Mouse (Mus musculus): ENCODE results near the gene Pramef25. TPM values are rescaled to one million over a fixed set of nuclear protein-coding genes. Genes with fewer than 3 reads are reported as not detected.
"Not testable (repeated sequence)": the region's sequence is repeated elsewhere in the genome, so short reads cannot be mapped to it uniquely, and the experiment has no call there.

Pramef25 gene
- not detected in 2 replicates for polyA plus RNA-seq (2012; rRNA removed)
- polyA plus RNA-seq (2014; fragmentation: Nextera tagmentation; extraction: Ambion mirVana) = not detected in 2 replicates

DNA sequence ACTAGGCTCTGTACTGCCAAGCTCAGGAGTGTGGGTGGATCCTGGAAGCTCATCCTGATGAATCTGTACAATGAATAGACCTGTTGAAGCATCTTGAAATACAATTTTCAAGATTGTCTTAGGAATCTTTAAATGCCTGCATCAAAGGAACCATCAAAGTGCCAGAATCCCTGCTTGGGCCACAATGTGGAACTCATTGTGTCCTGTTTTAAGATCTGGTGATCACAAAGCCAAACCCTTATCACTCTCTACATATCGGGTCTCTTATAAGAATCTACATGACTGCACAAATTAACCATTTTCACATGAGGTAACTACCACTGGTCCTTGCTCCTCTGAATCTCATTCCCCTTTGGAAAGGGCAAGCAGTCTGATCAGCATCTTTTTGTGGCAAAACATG is at the start of gene Pramef25:
Gene Pramef25, minus strand, starts transcription at position 101 of the 400 bp plus-strand sequence.
- not testable (repeated sequence) for H3K9me3 ChIP-seq (ENCODE audit: control insufficient read depth, low read length); H3K4me2 ChIP-seq (replicated peaks; ENCODE audit: low read depth, low read length, severe bottlenecking); H3K27me3 ChIP-seq (ENCODE audit: control insufficient read depth, insufficient read depth, low read length); H3K27ac ChIP-seq (replicated peaks; ENCODE audit: low read depth, low read length); H3K4me1 ChIP-seq (ENCODE audit: control insufficient read depth, insufficient read depth, low read length); DNase-seq (ENCODE audit: low spot score); H3K36me3 ChIP-seq (ENCODE audit: control insufficient read depth, insufficient read depth, low read length); ATAC-seq (ENCODE audit: low FRiP score, low read depth); H3K9ac ChIP-seq (ENCODE audit: low read depth, low read length, severe bottlenecking); H3K4me3 ChIP-seq (replicated peaks; ENCODE audit: low read length)
- 86% methylated on average over 1 of the region's 1 CpGs for WGBS

DNA sequence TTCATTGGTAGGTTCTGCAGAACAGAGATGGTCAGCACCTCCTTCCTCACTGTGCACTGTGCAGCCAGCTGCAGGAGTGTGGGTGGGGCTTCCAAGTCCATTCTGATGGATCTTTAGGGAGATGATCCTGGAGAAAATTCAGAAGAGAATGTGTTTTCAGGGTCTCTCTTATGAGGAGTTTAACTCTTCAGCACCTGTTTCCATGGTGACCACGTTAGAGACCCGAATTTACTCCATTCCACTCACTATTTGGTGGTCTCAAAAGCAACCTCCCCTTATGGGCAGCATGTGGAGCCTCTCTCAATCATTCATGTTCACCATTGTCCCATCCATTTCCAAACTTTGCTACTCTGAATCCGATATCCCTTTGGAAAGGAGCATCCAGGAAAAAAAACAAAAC is 43.5 kb upstream of the Pramef25 start, which contains the start of gene Pramef17:
Gene Pramef17, minus strand, starts transcription at position 101 of the 400 bp plus-strand sequence.
- H3K36me3 ChIP-seq (ENCODE audit: control insufficient read depth, insufficient read depth, low read length); H3K9ac ChIP-seq (ENCODE audit: low read depth, low read length, severe bottlenecking); H3K27ac ChIP-seq (replicated peaks; ENCODE audit: low read depth, low read length); H3K4me1 ChIP-seq (ENCODE audit: control insufficient read depth, insufficient read depth, low read length); H3K9me3 ChIP-seq (ENCODE audit: control insufficient read depth, low read length); H3K4me3 ChIP-seq (replicated peaks; ENCODE audit: low read length); H3K27me3 ChIP-seq (ENCODE audit: control insufficient read depth, insufficient read depth, low read length); DNase-seq (ENCODE audit: low spot score); H3K4me2 ChIP-seq (replicated peaks; ENCODE audit: low read depth, low read length, severe bottlenecking); ATAC-seq (ENCODE audit: low FRiP score, low read depth): not testable (repeated sequence)
- 56% methylated on average over 3 of the region's 3 CpGs for WGBS

DNA sequence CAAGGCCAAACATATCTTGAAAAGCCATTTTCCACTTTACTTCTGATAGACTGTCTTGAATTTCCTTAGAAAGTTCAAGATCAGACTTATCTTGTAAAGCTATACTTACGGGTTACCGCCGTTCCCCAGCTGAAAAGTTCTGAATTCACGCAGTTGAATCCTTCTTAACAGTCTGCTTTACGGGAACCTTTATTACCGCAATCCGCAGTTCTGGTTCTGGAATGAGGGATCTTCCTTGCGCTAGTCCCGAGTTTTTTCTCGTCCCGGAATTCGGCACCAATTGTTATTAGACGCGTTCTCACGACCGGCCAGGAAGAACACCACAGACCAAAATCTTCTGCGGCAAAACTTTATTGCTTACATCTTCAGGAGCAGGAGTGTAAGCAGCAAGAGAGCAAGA is 37.3 kb upstream of the Pramef25 start:
- not testable (repeated sequence) for H3K27me3 ChIP-seq (ENCODE audit: control insufficient read depth, insufficient read depth, low read length); H3K27ac ChIP-seq (replicated peaks; ENCODE audit: low read depth, low read length); DNase-seq (ENCODE audit: low spot score); H3K9ac ChIP-seq (ENCODE audit: low read depth, low read length, severe bottlenecking); ATAC-seq (ENCODE audit: low FRiP score, low read depth); H3K9me3 ChIP-seq (ENCODE audit: control insufficient read depth, low read length); H3K4me2 ChIP-seq (replicated peaks; ENCODE audit: low read depth, low read length, severe bottlenecking); H3K4me3 ChIP-seq (replicated peaks; ENCODE audit: low read length); H3K36me3 ChIP-seq (ENCODE audit: control insufficient read depth, insufficient read depth, low read length); H3K4me1 ChIP-seq (ENCODE audit: control insufficient read depth, insufficient read depth, low read length)
- 97% methylated on average over 14 of the region's 17 CpGs for WGBS

DNA sequence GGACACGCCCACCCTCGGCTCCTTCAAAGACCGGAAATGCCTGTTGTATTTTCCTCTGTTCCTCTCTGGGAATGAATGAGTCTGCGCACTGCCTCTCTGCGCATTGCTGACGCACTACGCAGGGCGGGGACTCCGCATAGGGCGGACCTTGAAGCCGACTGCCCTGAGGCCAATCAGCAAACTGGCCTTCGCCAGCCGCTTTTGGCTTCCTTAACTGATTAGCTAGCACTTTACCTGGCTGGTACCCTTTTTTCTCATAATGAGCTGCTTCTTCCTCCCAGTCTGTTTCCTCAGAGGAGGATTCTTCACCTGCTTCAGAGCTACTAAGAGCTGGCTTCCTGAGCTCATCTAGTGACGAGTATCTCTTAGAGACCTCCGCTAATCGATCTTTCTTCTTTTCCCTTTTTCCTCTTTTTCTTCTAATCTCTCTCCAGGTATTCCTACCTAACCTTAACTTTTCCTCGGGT is 36.7 kb upstream of the Pramef25 start:
- H3K27me3 ChIP-seq (ENCODE audit: control insufficient read depth, insufficient read depth, low read length); ATAC-seq (ENCODE audit: low FRiP score, low read depth); H3K4me1 ChIP-seq (ENCODE audit: control insufficient read depth, insufficient read depth, low read length); H3K4me3 ChIP-seq (replicated peaks; ENCODE audit: low read length); H3K36me3 ChIP-seq (ENCODE audit: control insufficient read depth, insufficient read depth, low read length); H3K9ac ChIP-seq (ENCODE audit: low read depth, low read length, severe bottlenecking); DNase-seq (ENCODE audit: low spot score); H3K27ac ChIP-seq (replicated peaks; ENCODE audit: low read depth, low read length); H3K4me2 ChIP-seq (replicated peaks; ENCODE audit: low read depth, low read length, severe bottlenecking); H3K9me3 ChIP-seq (ENCODE audit: control insufficient read depth, low read length): not testable (repeated sequence)
- WGBS = 98% methylated on average over 8 of the region's 17 CpGs

DNA sequence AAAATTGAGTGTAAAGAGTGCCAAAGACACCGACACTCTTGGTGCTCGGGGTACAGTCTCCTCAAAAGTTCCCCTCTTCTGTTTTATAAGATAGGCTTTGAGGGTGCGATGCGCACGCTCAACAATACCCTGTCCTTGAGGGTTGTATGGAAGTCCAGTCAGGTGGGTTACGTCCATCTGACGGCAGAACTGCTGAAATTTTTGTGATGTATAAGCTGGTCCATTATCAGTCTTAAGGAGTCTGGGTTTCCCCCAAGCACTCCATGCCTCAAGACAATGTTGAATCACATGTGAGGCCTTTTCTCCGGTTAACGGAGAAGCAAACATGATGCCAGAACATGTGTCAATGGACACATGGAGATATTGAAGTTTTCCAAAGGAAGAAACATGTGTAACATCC is 34.9 kb upstream of the Pramef25 start:
- H3K4me1 ChIP-seq (ENCODE audit: control insufficient read depth, insufficient read depth, low read length) = not testable (repeated sequence)

DNA sequence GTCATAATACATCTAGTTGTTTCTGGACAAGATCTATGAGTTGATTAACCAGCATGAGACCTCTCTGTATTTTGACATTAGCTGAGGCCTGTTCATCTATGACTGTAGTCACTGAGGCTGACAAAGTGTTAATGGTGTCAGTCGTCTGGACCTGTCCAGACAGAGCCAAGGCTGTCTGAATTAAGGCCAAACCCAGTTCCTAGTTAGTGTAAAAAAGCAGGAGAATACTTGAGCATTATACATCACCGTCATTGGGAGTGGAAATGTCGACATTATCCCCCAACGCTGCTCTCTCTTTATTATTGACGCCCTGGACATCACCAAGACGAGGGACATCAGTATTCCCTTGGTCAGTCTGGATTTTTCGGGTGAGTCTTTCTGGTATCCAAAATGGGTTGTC is 34.3 kb upstream of the Pramef25 start:
- not testable (repeated sequence) for H3K4me2 ChIP-seq (replicated peaks; ENCODE audit: low read depth, low read length, severe bottlenecking); H3K27me3 ChIP-seq (ENCODE audit: control insufficient read depth, insufficient read depth, low read length); DNase-seq (ENCODE audit: low spot score); H3K27ac ChIP-seq (replicated peaks; ENCODE audit: low read depth, low read length); H3K4me1 ChIP-seq (ENCODE audit: control insufficient read depth, insufficient read depth, low read length); H3K36me3 ChIP-seq (ENCODE audit: control insufficient read depth, insufficient read depth, low read length); ATAC-seq (ENCODE audit: low FRiP score, low read depth); H3K9me3 ChIP-seq (ENCODE audit: control insufficient read depth, low read length); H3K9ac ChIP-seq (ENCODE audit: low read depth, low read length, severe bottlenecking); H3K4me3 ChIP-seq (replicated peaks; ENCODE audit: low read length)
- WGBS = no CpG with 5 or more reads among the region's 7 CpGs

More for the DNA sequence above, 34.9 kb upstream of the Pramef25 start:
- not testable (repeated sequence) for H3K27ac ChIP-seq (replicated peaks; ENCODE audit: low read depth, low read length); ATAC-seq (ENCODE audit: low FRiP score, low read depth); H3K9ac ChIP-seq (ENCODE audit: low read depth, low read length, severe bottlenecking); H3K9me3 ChIP-seq (ENCODE audit: control insufficient read depth, low read length); H3K36me3 ChIP-seq (ENCODE audit: control insufficient read depth, insufficient read depth, low read length); DNase-seq (ENCODE audit: low spot score); H3K4me3 ChIP-seq (replicated peaks; ENCODE audit: low read length); H3K4me2 ChIP-seq (replicated peaks; ENCODE audit: low read depth, low read length, severe bottlenecking); H3K27me3 ChIP-seq (ENCODE audit: control insufficient read depth, insufficient read depth, low read length)
- WGBS = 81% methylated on average over 2 of the region's 9 CpGs

DNA sequence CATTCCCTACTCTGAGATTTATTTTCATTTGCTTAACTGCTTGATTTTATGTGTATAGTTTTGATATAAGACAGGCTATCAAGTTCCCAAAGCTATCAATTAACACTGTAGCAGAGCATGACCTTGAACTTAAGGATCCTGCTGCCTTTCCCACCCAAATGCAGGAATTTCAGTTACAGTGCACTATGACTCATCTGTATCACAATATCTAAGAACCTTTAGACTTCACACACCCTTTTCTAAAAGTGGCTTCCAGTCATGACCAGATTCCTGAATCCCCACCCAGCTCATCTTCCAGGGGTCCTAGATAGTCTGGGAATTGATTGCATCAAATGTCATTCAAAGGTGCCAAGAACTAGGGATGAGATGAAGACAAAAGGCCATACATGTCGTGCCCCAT is 32.6 kb upstream of the Pramef25 start:
- DNase-seq (ENCODE audit: low spot score); H3K27ac ChIP-seq (replicated peaks; ENCODE audit: low read depth, low read length); ATAC-seq (ENCODE audit: low FRiP score, low read depth); H3K4me3 ChIP-seq (replicated peaks; ENCODE audit: low read length); H3K9ac ChIP-seq (ENCODE audit: low read depth, low read length, severe bottlenecking); H3K36me3 ChIP-seq (ENCODE audit: control insufficient read depth, insufficient read depth, low read length); H3K4me2 ChIP-seq (replicated peaks; ENCODE audit: low read depth, low read length, severe bottlenecking); H3K4me1 ChIP-seq (ENCODE audit: control insufficient read depth, insufficient read depth, low read length); H3K9me3 ChIP-seq (ENCODE audit: control insufficient read depth, low read length); H3K27me3 ChIP-seq (ENCODE audit: control insufficient read depth, insufficient read depth, low read length): not testable (repeated sequence)
- WGBS = no CpG with 5 or more reads among the region's 1 CpGs

DNA sequence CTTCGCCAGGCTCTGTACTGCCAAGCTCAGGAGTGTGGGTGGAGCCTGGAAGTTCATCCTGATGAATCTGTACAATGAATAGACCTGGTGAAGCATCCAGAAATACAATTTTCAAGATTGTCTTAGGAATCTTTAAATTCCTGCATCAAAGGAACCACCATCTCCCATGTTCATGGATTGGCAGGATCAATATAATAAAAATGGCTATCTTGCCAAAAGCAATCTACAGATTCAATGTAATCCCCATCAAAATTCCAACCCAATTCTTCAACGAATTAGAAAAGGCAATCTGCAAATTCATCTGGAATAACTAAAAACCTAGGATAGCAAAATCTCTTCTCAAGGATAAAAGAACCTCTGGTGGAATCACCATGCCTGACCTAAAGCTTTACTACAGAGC is 16.0 kb upstream of the Pramef25 start, which contains the start of gene Gm13101:
Gene Gm13101, minus strand, starts transcription at position 101 of the 400 bp plus-strand sequence.
- not testable (repeated sequence) for H3K9me3 ChIP-seq (ENCODE audit: control insufficient read depth, low read length); DNase-seq (ENCODE audit: low spot score); H3K4me2 ChIP-seq (replicated peaks; ENCODE audit: low read depth, low read length, severe bottlenecking); ATAC-seq (ENCODE audit: low FRiP score, low read depth); H3K27ac ChIP-seq (replicated peaks; ENCODE audit: low read depth, low read length); H3K36me3 ChIP-seq (ENCODE audit: control insufficient read depth, insufficient read depth, low read length); H3K4me1 ChIP-seq (ENCODE audit: control insufficient read depth, insufficient read depth, low read length); H3K27me3 ChIP-seq (ENCODE audit: control insufficient read depth, insufficient read depth, low read length); H3K4me3 ChIP-seq (replicated peaks; ENCODE audit: low read length); H3K9ac ChIP-seq (ENCODE audit: low read depth, low read length, severe bottlenecking)
- WGBS = 58% methylated on average over 2 of the region's 2 CpGs

All from limb, embryonic 14.5 days (tissue).